Mouse (Mus musculus): ENCODE data around the gene Vsig1.

DNA sequence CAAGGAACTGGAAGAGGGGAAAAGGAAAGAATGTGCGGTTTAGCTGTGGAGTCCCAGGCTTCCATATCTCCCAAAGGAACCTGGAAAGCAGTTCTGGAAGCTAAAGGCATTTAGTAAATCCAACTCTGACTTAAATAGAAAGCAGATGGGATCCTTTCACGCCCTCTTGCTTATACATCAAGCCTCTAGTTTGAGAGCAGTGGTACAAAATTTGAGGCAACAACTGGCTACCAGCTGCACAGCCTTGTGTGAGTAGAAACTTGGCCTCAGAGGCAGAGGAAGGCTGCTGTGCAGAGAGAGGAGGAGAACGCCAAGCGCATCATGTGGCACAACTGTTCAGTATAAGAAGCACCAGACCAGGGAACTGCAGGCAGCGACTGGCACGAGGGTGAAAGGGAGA lies 13.9 kb downstream of the Vsig1 start:
- TF ChIP-seq CTCF (IDR thresholded peaks at IDR 0.05; ENCODE audit: low read depth, low read length) (no peak), POLR2A (IDR thresholded peaks at IDR 0.05; ENCODE audit: extremely low read depth, insufficient read depth, low read length) (no peak)

Measured in liver, adult 2 months (tissue).